Mouse (Mus musculus): ENCODE results near the gene Osbp2. TPM values are rescaled to one million over a fixed set of nuclear protein-coding genes. Genes with fewer than 3 reads are reported as not detected.
A peak's percentile ranks its signal among the peaks of the same experiment; 100 is the strongest.

The Osbp2 gene
- polyA plus RNA-seq, 1 experiment from 2014 or later = 14.6 TPM

DNA sequence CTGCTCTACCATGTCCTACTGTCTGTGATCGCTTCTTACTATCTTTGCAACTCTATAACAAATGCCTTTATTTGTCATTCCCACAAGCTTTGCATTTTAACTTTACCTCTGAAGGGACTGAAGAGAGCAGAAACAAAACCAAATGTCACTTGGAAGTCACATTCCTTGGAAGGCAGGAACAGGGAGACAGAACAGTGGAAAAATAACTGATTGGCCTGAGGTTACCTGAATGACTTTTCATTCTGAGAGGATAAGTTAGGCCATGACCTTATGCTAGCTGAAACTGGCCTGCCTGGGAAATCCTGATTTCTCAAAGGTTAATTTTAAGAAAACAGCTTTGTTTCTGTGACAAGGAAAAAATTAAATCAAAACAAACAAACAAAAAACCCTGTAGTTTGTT, 32.2 kb upstream of the Osbp2 start:
- Histone ChIP-seq H3K36me3 (peaks cover 22% of the 10 kb centered on the region), H3K4me1 (peaks cover 25% of the 10 kb centered on the region), H3K27ac (replicated peaks) (no peak overlapping the region), H3K9me3 (no peaks in the 10 kb centered on the region), H3K4me2 (replicated peaks) (no peak overlapping the region), H3K27me3 (no peaks in the 10 kb centered on the region), H3K4me3 (no peak overlapping the region), H3K9ac (replicated peaks) (no peak overlapping the region)
- 85% methylated on average over 1 of the region's 1 CpGs for WGBS
- no peak for ATAC-seq (replicated peaks)

DNA sequence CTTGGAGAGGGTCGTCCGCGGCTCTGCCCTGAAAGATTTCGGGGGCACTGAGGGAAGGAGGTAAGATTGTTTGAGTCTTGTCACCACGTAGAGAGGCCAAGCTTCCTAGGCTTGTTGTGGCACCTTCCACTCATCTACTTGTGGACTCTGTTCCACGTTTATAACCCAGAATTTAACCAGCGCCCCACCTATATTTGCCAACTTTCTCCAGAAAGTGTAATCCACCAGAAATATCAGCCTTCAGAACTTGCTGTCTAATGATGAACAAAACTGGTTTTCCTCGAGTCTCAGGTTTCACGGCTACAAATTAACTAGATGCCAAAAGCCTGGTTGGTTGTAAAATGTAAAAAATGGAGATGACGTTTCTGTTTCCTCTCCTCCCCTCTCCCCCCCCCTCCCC, 31.8 kb upstream of the Osbp2 start:
- Histone ChIP-seq H3K4me3 (peak overlapping the region; percentile 60), H3K36me3 (peaks cover 22% of the 10 kb centered on the region), H3K27ac (replicated peaks) (peak overlapping the region; percentile 84), H3K4me2 (replicated peaks) (peak overlapping the region; percentile 81), H3K4me1 (peaks cover 24% of the 10 kb centered on the region), H3K9ac (replicated peaks) (peak overlapping the region; percentile 71), H3K9me3 (no peaks in the 10 kb centered on the region), H3K27me3 (no peaks in the 10 kb centered on the region)
- WGBS = 3% methylated on average over 10 of the region's 10 CpGs
- no peak for ATAC-seq (replicated peaks)

DNA sequence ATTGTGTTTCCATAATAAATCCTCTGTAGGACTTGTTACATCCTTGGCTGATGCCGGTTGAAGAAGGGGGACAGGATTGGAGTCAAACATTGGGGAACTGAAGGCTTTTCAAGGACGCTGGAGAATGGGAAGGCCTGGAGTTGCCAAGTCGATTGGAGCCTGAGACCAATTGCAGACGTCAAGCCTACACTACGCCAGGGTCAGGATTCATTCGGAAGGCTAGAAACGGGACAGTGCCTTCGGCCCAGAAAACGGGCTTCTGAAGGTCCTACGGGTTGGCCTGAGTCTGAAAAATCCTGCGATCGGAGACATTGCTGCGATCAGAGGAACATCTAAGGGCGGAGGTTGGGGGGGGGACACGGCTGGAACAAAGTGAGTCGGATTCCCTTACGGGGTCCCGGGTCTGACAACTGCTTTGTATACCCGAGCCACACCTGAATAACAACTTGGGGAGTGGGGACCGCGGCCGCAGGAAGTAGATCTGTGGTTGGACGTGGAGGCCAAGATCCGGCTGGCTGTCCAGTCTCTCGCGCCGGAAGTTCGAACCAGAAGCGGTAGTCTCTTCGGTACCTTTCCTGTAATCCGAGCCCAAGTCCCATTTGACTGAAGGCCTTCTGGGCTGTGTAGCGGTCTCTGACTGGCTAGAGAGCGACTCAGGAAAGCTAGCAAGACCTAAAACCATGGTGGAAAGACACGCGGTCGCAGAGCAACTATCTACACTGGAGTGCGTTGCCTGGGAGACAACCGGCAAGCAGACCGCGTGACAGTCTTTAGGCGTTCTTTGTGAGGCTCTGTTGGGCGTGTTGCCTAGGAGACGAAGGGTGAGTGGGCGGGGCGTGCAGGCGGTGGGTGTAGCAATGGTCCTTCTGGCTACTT, 30.9 kb upstream of the Osbp2 start, which contains the start of the genes 4921536K21Rik and Dusp18:
4921536K21Rik (minus strand) TSS at position 693 of the 876 bp plus-strand sequence.
Dusp18 (plus strand) TSS at position 835 of the 876 bp plus-strand sequence.
- Histone ChIP-seq H3K4me1 (peaks cover 21% of the 10 kb centered on the region), H3K9ac (replicated peaks) (peak within 1 kb of the TSS; percentile 71), H3K27ac (replicated peaks) (peak within 1 kb of the TSS; percentile 84), H3K36me3 (peaks cover 22% of the 10 kb centered on the region), H3K4me2 (replicated peaks) (peak within 1 kb of the TSS; percentile 81), H3K27me3 (no peaks in the 10 kb centered on the region), H3K9me3 (no peaks in the 10 kb centered on the region), H3K4me3 (peak within 1 kb of the TSS; percentile 60)
- 2% methylated on average over 46 of the region's 46 CpGs for WGBS
- peak; percentile 98 for ATAC-seq (replicated peaks)

DNA sequence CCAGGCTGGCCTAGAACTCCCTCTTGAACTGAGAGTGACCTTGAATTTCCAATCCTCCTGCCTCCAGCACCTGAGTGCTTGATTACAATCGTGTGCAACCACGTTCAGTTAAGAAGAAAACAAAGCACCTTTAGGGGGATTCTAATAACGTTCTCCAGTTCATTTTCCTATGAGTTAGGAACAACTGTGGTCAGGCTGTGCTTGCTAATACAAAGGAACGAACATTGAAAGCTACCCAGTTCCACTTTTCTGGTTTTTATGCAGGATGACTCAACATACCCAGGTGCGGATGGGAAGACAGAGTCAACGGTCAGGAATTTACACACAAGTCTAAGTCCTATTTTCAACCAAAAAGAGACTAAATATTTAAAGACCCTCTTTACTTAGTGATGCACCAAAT, 30.3 kb upstream of the Osbp2 start:
- H3K27ac ChIP-seq (replicated peaks) = no peak overlapping the region
- ATAC-seq (replicated peaks) = no peak
- peak overlapping the region; percentile 81; the same call in 1 of the 2 replicates for H3K4me2 ChIP-seq (replicated peaks)
- peaks cover 18% of the 10 kb centered on the region for H3K36me3 ChIP-seq
- peak overlapping the region; percentile 60; the same call in 1 of the 2 replicates for H3K4me3 ChIP-seq
- no peaks in the 10 kb centered on the region for H3K9me3 ChIP-seq
- no peaks in the 10 kb centered on the region for H3K27me3 ChIP-seq
- peaks cover 18% of the 10 kb centered on the region for H3K4me1 ChIP-seq
- H3K9ac ChIP-seq (replicated peaks) = no peak overlapping the region
- WGBS = 81% methylated on average over 6 of the region's 6 CpGs

DNA sequence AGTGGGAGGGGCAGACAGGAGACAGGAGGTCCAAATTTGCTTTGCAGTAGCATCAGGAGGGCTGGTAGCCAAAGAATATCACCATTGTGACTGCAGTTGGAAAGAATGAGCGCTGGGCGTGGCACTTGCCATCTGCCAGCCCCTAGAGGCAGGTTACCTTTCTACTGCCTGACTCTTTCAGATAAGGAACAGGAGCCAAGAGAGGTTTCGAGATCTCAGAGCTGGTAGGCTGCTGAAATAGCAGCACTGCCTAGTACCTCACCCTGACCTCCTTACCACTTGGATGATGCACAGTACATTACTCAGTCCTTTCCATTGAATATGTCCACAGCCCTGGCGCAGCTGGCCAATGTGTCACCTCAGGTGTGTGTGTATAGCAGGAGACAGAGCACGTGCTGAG, 23.6 kb upstream of the Osbp2 start:
- no peak overlapping the region for H3K4me3 ChIP-seq
- no peaks in the 10 kb centered on the region for H3K27me3 ChIP-seq
- no peaks in the 10 kb centered on the region for H3K36me3 ChIP-seq
- WGBS = 63% methylated on average over 5 of the region's 5 CpGs
- no peak overlapping the region for H3K4me2 ChIP-seq (replicated peaks)
- no peak for ATAC-seq (replicated peaks)
- H3K27ac ChIP-seq (replicated peaks) = no peak overlapping the region
- H3K9ac ChIP-seq (replicated peaks) = no peak overlapping the region
- H3K9me3 ChIP-seq = no peaks in the 10 kb centered on the region
- H3K4me1 ChIP-seq = peaks cover 5% of the 10 kb centered on the region; the same call in 1 of the 2 replicates

DNA sequence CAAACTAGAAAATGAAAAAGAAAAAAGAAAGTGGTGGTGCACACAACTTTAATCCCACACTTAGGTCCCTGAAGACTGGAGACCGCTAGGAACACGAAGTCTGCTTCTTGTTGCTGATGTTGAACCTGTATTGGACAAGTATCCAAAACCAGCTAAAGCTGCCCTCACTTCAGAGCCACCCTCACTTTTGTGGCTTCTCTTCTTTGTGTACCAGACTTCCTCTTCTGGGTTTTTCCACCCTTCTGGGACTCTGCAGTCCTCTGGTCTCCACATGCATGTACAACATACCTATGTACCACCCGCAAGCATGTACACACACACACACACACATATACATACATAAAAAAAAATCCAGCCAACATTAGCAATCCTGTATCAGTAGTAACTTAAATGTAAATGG, 20.0 kb upstream of the Osbp2 start:
- no peak for ATAC-seq (replicated peaks)
- 88% methylated on average over 3 of the region's 3 CpGs for WGBS

DNA sequence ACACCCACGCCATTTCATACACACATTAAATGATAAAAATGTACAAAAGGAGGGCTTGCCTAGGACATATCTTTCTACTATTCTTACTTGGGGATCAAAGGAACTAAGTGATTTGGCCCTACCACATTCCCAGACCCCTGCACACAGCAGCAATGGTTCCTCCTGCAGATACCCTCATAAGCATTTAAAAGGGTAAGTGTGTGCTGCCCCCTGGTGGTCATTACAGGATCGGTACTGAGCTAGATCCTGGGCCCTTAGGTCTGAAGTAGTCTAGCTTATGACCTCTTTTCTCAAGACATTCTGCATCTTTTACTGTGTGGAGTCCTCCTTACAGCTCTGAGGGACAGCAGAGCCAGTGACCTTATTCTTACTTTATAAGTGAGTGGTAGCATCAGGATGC, 16.1 kb upstream of the Osbp2 start:
- Histone ChIP-seq H3K27ac (replicated peaks) (no peak overlapping the region), H3K9ac (replicated peaks) (no peak overlapping the region), H3K27me3 (no peaks in the 10 kb centered on the region), H3K4me2 (replicated peaks) (no peak overlapping the region), H3K4me1 (no peaks in the 10 kb centered on the region), H3K36me3 (no peaks in the 10 kb centered on the region), H3K4me3 (no peak overlapping the region), H3K9me3 (no peaks in the 10 kb centered on the region)
- WGBS = 37% methylated on average over 2 of the region's 2 CpGs
- no peak for ATAC-seq (replicated peaks)

More for the DNA sequence above, 20.0 kb upstream of the Osbp2 start:
- Histone ChIP-seq H3K9me3 (no peaks in the 10 kb centered on the region), H3K4me2 (replicated peaks) (no peak overlapping the region), H3K36me3 (no peaks in the 10 kb centered on the region), H3K4me1 (peaks cover 5% of the 10 kb centered on the region; the same call in 1 of the 2 replicates), H3K9ac (replicated peaks) (no peak overlapping the region), H3K4me3 (no peak overlapping the region), H3K27ac (replicated peaks) (no peak overlapping the region), H3K27me3 (no peaks in the 10 kb centered on the region)

DNA sequence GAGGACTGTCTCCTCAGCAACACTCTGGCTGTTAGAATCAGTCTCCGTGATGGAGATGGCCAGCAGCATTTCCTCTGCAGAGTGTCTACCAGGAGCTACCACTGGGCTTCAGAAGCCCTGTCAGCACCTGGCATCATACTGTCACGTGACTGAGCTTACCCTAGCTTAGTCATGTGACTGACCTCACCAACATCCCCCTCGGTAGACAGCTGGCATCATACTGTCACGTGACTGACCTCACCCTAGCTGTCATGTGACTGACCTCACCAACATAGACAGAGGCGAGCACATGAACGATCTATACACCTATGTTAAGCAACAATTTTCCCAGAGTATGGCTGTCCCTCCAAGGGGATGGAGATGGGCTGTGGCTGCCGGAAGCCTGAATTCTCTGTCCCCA, 15.0 kb upstream of the Osbp2 start:
- 74% methylated on average over 7 of the region's 7 CpGs for WGBS
- no peaks in the 10 kb centered on the region for H3K9me3 ChIP-seq
- no peak for ATAC-seq (replicated peaks)

DNA sequence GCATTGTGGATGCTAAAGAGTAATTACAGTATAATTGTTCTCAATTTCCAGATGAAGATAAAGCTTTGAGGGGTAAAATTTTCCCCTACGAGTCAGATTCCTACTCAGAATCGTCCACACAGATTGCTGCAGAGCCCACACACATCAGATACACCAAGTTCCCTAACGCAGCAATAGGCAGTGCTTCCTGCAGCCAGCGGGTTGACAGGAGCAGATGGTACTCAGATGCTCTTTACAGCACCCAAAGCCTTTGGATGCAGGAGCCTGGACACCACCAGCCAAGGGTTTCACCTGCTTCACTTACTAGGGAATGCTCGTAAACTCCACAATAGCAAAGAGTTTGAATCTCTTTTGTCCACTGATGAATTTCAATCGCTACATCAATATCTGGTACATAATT, 12.7 kb upstream of the Osbp2 start:
- Histone ChIP-seq H3K36me3 (no peaks in the 10 kb centered on the region), H3K4me2 (replicated peaks) (no peak overlapping the region), H3K4me1 (no peaks in the 10 kb centered on the region), H3K9me3 (no peaks in the 10 kb centered on the region), H3K4me3 (no peak overlapping the region), H3K9ac (replicated peaks) (no peak overlapping the region), H3K27me3 (no peaks in the 10 kb centered on the region), H3K27ac (replicated peaks) (no peak overlapping the region)
- 77% methylated on average over 6 of the region's 6 CpGs for WGBS
- ATAC-seq (replicated peaks) = no peak

More for the DNA sequence above, 15.0 kb upstream of the Osbp2 start:
- H3K27me3 ChIP-seq = no peaks in the 10 kb centered on the region
- no peak overlapping the region for H3K9ac ChIP-seq (replicated peaks)
- H3K4me2 ChIP-seq (replicated peaks) = no peak overlapping the region
- H3K4me1 ChIP-seq = no peaks in the 10 kb centered on the region
- H3K27ac ChIP-seq (replicated peaks) = no peak overlapping the region
- no peaks in the 10 kb centered on the region for H3K36me3 ChIP-seq
- H3K4me3 ChIP-seq = no peak overlapping the region

DNA sequence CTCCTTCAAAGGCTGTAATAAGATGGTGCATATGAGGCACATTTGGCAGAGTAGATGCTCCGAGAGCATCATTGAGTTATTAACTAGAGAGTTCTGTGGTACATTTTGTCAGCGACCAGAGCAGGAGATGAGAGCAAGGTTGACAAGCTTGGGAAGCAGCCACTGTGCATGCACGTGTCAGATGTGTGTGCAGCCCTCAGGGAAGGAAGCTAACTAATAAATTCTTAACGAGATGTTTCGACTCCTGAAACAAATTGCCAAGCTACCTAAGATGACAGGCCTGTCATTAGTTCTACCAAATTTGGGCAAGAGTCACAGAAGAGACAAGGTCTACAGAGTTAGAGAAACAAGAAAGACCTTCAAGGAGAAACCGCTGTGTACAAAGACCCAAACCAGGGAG, 640 bp upstream of the Osbp2 start:
- H3K36me3 ChIP-seq = no peaks in the 10 kb centered on the region
- H3K27ac ChIP-seq (replicated peaks) = no peak overlapping the region
- peak; percentile 3; the same call in 1 of the 2 replicates for ATAC-seq (replicated peaks)
- 21% methylated on average over 6 of the region's 6 CpGs for WGBS
- H3K4me1 ChIP-seq = peaks cover 13% of the 10 kb centered on the region
- peak overlapping the region; percentile 48 for H3K4me3 ChIP-seq
- peak overlapping the region; percentile 84 for H3K4me2 ChIP-seq (replicated peaks)
- H3K27me3 ChIP-seq = 0 out of 2 replicates have a peak, but pooled peaks cover 2% of the 10 kb centered on the region
- no peaks in the 10 kb centered on the region for H3K9me3 ChIP-seq
- H3K9ac ChIP-seq (replicated peaks) = peak overlapping the region; percentile 56; the same call in 1 of the 2 replicates

DNA sequence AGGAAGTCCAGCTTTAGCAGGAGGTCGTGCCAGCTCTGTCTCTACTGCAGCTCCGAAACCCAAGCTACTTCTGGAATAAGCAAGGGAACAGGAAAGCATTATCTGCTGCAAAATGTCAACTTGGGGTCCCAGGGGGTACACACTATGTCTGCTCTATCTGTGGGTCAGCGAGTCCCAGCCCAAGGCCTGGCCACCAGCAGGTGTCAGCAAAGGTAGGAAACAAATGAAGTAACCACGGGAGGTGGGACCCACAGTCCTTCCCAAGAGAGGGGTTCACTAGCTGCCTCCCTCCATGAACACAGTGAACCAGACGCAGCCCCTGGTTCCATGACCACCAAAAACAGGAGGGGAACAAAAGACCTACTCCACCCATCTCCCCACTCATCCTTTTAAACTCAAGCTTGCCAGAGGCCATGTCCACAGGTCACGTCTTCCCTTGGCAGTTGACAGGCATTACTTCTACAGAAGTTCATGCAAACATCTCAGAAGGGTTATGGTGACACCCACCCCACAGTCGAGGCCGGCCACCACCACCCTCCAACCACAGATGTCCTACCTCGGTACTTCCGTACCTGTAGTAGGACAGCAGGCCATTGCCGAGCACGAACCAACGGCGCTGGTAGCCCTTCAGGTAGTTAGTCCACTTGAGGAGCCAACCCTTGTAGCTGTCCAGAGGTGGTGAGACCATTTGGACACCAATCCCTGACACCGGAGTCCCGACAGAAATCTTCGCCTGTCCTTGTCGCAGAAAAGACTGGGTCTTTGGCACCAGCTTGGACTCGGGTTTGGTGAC, 846 bp downstream of the Osbp2 start:
- no peaks in the 10 kb centered on the region for H3K9me3 ChIP-seq
- peak overlapping the region; percentile 56; the same call in 1 of the 2 replicates for H3K9ac ChIP-seq (replicated peaks)
- WGBS = 74% methylated on average over 19 of the region's 19 CpGs
- no peak overlapping the region for H3K27ac ChIP-seq (replicated peaks)
- H3K4me2 ChIP-seq (replicated peaks) = peak overlapping the region; percentile 84
- H3K27me3 ChIP-seq = 0 out of 2 replicates have a peak, but pooled peaks cover 2% of the 10 kb centered on the region
- no peaks in the 10 kb centered on the region for H3K36me3 ChIP-seq
- peaks cover 13% of the 10 kb centered on the region for H3K4me1 ChIP-seq
- H3K4me3 ChIP-seq = peak overlapping the region; percentile 48
- ATAC-seq (replicated peaks) = 0 out of 2 replicates have a peak, but pooled peaks have one; percentile 27

DNA sequence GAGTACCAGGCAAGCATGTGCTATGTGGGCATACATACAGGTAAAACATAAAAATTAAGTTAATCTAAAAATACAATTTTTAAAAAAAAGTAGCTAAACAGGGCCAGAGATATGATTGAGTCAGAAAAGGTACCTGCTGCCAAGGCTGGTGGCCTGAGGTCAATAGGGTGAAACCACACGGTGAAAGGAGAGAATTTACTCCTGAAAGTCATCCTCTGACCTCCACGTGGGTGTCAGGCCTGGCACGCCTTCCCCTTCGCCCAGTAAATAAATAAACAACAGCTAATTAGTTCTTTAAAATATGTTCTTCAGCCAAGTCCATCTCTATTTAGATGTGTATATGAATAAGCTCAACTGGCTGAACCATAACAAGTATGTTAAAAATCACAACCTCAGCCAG, 3.3 kb downstream of the Osbp2 start:
- no peak overlapping the region for H3K27ac ChIP-seq (replicated peaks)
- ATAC-seq (replicated peaks) = no peak
- no peaks in the 10 kb centered on the region for H3K36me3 ChIP-seq
- H3K4me1 ChIP-seq = peaks cover 13% of the 10 kb centered on the region
- WGBS = 80% methylated on average over 4 of the region's 4 CpGs
- no peak overlapping the region for H3K4me2 ChIP-seq (replicated peaks)
- no peak overlapping the region for H3K9ac ChIP-seq (replicated peaks)
- H3K9me3 ChIP-seq = no peaks in the 10 kb centered on the region
- H3K4me3 ChIP-seq = no peak overlapping the region
- no peaks in the 10 kb centered on the region for H3K27me3 ChIP-seq

All from forebrain, embryonic 15.5 days (tissue).